Mouse (Mus musculus) gastrocnemius, adult 8-10 months (tissue): Measurements from ENCODE around the gene Ifitm7. TPM values are rescaled to one million over a fixed set of nuclear protein-coding genes. Genes with fewer than 3 reads are reported as not detected.

Source experiments
- DNase-seq, 2 experiments: peaks; one replicate each; pipeline ENCODE4 v3.0.0; 2022; ENCODE audit warnings: low spot score in 2 of 2
- total RNA-seq, 4 experiments: library from RNA; stranded (reverse); gene quantifications; 2 replicates each; pipeline ENCODE4 v1.2.4; 2022

The Ifitm7 gene
- total RNA-seq = not detected

DNA sequence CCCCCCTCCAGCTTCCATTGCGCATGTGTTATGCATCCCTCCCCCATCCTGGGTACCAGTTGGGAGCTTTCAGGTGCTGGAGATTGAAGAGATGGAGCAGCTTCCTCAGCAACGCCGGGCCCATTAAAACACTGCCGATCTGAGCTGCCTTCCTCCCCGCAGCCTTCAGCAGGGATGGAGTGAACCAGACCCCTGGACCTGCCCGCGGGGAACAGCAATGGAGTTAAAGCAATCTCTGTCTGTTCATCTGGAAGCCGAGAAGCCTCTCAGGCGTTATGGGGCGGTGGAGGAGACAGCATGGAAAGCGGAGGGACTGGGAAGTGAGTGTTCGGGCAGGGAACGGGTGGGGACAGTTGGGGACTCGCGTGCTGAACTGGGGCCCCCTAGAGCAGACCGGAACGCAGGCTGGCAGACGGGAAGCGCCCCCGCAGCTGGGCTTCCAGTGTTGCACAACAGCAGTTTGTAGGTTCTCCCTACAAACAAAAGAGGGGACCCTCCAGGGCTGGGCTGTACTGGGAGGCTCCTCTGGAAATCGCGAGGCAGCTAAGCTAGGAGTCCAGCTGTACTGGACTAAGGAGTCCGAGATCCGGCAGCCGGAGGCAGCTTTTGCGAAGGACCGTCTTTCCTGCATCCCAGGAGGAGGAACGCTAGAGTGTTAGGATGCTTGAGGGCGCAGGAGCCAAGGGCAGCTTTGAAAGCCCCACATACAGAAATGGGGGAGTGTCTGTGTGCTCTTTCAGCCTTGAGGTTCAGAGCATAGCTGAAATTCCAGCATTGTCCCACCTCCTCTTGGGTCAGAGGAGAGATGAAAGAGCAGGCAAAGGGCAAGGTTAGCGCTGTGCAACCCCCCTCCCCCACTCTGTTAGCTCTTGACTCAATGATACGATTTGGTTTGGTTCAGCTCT is at the start of gene Ifitm7, which contains the start of gene 2900011O08Rik:
Gene Ifitm7, minus strand, starts transcription at position 315 of the 905 bp plus-strand sequence.
Gene 2900011O08Rik, plus strand, starts transcription at position 31 of the 905 bp plus-strand sequence.
- no peak for DNase-seq

GRCm38 (mm10) chr16:14033076-14033475 is 46.4 kb upstream of the Ifitm7 start:
- DNase-seq = no peak

- DNase-seq = no peak
These were observed 44.0 kb upstream of the Ifitm7 start for GRCm38 (mm10) chr16:14030650-14031049.

DNA sequence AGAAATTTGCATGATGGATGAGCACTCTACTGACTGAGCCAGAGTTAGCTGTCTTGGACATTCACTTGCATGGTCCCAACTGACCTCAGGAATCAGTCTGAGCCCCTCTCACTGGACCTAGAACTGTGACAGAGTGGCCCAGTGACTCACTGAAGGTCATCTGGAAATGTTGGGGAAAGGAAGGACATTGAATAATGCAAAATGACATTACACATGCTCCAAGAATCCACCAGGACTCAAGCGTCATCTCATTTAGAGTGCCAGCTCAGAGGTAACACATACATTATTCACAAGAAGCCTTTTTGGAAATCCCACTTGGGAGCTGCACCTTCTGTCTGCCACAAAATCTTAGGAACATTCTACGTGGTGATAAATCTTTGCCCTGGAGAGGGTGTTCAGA is 43.2 kb upstream of the Ifitm7 start:
- DNase-seq = no peak

GRCm38 (mm10) chr16:14029072-14029471 is 42.4 kb upstream of the Ifitm7 start:
- no peak for DNase-seq

DNA sequence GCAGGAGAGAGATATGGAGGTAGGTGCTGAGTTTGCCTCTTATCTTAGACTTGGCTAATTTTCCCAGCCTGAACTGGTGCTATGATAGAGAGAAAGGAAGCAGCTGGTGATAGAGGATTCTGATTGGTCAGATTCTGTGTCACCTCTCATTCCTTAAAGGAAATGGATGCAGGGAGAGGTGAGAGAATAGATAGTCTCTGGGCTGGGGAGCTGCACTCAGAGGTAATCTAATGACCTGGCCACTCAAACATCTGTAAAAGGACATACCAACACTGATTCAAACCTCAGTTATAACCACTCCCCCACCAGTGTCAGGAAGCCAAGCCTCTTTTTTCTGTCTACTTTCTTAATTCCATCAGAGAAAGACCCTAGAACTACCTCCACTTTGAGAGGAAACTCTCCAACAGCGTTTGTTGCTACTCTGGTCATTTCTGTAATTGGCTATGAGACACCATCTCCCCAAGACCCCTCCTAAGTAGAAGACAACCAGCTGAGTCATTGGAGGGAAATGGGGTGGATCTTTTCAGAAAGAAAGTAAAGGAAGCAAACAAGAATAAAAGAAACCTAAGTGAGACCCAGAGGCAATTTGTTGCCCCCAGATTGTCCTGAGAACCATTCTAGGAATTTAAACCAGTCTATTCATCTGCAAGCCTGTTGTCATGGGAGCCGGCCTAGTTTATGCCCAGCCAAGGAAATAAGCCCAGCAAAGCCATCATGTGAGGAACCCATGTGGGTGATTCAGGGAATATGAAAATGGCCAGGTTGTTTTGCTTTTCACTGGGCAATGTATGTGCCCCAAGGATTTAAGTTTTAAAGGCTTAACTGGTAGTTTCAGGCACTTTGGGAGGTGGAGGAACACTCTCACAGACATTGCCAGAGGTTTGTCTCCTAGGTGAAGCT is 38.7 kb upstream of the Ifitm7 start:
- DNase-seq = no peak

DNA sequence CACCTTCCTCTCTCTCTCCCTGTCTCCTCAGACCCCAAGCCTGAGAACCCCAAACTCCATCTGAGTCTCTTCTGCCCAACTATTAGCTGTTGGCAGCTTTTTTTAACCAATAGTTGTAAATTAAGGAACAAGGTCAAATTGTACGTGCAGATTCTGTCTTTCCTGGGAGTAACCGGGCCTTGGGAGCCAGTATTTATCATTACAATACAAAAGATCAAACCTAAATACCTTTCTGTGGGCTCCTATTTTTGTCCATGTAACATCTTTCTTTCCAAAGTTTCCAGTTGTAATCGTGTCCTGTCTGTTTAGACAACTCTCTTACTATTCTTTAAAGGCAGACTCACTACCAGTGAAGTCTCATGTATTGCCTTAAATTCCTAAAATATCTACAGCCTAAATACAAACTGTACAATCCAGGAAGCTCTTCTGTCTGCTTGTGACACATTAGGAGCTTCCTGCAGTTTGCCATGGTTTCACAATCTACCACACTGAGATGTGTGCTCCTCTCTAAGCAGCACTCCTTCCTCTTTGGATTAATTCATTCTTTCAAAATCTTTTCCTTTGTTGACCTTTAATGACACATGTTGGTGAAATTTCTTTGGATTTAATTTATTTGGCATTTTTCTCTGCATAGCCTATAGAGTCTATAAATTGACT is 34.6 kb upstream of the Ifitm7 start:
- no peak for DNase-seq

DNA sequence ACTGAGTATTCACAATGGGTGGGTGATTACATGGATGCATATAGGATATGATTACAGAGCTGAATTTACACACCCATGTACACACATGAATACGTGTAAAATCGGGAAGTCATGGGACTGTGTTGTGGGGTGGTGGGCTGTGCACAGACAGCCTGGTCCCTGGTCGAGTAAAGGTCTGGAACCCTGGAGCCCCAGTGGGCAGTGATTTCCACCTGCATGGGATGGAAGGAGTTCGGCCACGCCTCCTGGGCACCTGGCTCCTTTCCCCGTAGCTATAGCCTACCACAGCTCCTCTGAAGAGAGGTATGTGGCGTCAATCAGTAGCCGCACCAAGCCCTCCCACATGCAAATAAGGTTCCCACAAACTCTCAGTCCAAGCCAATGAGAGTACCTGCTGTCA is 30.6 kb upstream of the Ifitm7 start:
- no peak for DNase-seq

DNA sequence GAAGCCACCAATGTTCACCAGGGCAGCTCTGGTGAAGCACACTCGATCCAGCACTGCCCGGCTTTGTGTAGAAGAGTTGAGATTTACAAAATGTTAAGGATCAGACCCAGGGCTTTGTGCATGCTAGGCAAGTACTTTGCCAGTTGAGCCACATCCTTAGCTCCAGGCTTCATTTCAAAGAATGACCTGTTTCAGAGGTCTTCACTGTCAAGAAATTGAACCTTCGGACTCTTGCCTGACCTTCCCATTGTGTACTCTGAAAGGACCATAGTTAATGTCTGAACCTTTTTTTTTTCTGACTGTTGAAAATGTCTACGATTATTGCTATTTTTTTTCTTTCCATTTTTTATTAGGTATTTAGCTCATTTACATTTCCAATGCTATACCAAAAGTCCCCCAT is 23.3 kb upstream of the Ifitm7 start:
- no peak for DNase-seq

GRCm38 (mm10) chr16:14008708-14009107 is 22.0 kb upstream of the Ifitm7 start:
- no peak for DNase-seq

GRCm38 (mm10) chr16:14008081-14008480 is 21.4 kb upstream of the Ifitm7 start:
- DNase-seq = no peak

GRCm38 (mm10) chr16:14005266-14005665 is 18.6 kb upstream of the Ifitm7 start:
- DNase-seq = no peak

DNA sequence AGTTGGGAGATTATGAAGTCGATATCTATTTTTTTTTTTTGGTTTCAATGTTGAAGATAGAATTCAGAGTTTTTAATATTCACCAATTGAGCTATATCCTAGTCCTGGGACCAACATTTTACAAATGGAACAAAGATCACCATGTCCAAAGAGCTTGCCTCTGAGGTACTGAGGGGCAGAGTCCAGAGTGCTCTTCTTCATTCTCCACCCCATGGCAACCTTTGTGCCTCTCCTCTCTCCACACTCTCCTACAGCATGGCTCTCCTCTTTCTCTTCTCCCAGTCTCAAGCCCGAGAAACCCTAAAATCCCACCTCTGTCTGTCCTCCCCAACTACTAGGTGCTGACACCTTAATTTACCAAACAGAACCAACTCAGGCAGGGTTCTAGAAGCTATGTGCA is 18.0 kb upstream of the Ifitm7 start:
- no peak for DNase-seq

DNA sequence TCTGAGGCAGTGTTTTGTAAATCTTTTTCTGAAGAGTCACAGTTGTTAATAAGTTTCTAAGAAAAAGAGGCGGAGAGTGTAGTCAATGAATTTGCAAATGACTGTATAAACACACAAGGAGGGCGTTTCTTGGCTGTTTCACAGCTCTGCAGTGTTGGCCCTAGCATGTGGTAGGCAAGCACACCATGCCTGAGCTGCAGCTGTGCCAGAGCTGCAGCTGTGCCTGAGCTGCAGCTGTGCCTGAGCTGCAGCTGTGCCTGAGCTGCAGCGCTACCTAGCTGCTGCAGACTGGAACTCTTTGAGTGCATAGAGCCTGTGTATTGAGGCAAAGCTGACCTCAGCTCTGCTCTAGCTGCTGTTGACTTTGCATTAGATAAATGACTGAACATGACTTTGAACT is 17.5 kb upstream of the Ifitm7 start:
- DNase-seq = no peak

- peak in 1 of 2 experiments; percentile 18 for DNase-seq
These were observed 16.9 kb upstream of the Ifitm7 start for GRCm38 (mm10) chr16:14003386-14004130.

- DNase-seq = no peak
These were observed 7.8 kb upstream of the Ifitm7 start for GRCm38 (mm10) chr16:13994502-13994901.

DNA sequence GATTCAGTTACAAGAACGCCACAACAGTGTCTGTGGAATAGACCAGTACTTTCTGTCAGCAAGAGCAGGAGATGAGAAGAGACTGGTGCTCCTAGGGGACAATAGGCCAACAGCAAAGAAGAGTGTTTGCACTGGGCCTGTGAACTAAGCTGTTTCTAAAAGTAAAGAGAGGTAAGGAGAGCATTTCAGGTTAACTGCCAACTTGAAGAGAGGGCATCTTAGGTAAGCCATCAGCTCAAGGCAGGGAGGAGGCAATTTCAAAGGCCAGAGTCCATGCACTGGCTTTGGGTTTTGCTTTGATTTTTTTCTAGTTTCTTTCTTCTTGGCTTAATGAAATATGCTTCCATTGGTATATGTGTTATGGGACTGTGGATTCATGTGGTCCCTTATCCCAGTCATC is 7.4 kb upstream of the Ifitm7 start:
- no peak for DNase-seq

- DNase-seq = no peak
These were observed 6.0 kb upstream of the Ifitm7 start for GRCm38 (mm10) chr16:13992518-13993248.

- no peak for DNase-seq
These were observed 503 bp downstream of the Ifitm7 start for GRCm38 (mm10) chr16:13986197-13986573.

DNA sequence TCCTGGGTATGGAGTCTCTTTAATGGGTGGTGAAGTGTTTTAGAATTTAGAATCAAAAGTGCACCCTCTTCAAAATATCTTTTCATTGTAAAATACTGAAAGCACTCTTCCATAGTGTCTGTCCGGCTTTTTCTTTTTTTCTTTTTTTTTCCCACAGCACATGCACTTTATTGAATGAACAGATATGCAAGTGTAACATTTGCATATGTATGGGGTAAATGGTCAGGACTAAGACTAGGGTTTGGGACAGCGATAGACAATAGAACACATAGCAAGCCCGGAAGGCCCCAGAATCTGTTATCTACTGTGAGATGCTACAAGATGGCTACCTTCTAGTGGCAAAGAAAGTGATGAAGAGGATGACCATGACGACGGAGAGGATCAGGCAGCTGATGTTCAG is 3.5 kb downstream of the Ifitm7 start:
- DNase-seq = no peak
